28 mouse cellular contexts compared by ENCODE assay signal in genomic region chr19:41842706-41843105, GRCm38 (mm10). TPM values are rescaled to one million over a fixed set of nuclear protein-coding genes. Genes with fewer than 3 reads are reported as not detected.
DNase-seq lines count a peak whose midpoint lies in the region; ATAC-seq and TF ChIP-seq lines count a peak whose summit lies in the region.
"Had no signal": no experiment of that assay in that cellular context is flagged by ENCODE, and none has a peak within 500 bp of the region (broad histone marks: within the 10 kb centered on the region; RNA-seq: fewer than 3 reads in every experiment).

No protein-coding gene starts in this region.

- intact Hi-C loops in gastrocnemius, adult 2 months (cut with DNase I): loop anchor here (10.0 kb wide), 1 partner anchor 218 kb away; no protein-coding TSS in a partner anchor

- H3K4me3 ChIP-seq in gastrocnemius, adult 2 months: no peak overlapping the region
- H3K4me3 ChIP-seq: embryonic facial prominence, embryonic 10.5 days; embryonic facial prominence, embryonic 15.5 days; forebrain, embryonic 13.5 days; heart, adult 2 months; heart, embryonic 12.5 days; limb, embryonic 13.5 days; liver, embryonic 12.5 days; midbrain, embryonic 15.5 days; myocyte; neural tube, embryonic 12.5 days had no signal

- TF ChIP-seq CTCF in gastrocnemius, adult 2 months (IDR thresholded peaks at IDR 0.05): no peak

- peak; percentile 83 for ATAC-seq in granulocyte monocyte progenitor cell, adult 5-6 weeks (replicated peaks; ENCODE audit: poor library complexity, severe bottlenecking)
- ATAC-seq in neutrophil, adult 5-6 weeks (ENCODE audit: extremely low read depth, insufficient number of reproducible peaks, low FRiP score, poor library complexity, severe bottlenecking): peak; percentile 71
- ATAC-seq: CD4-positive, CD25-positive, alpha-beta regulatory T cell, adult 4 months; forebrain, embryonic 13.5 days; intestine, postnatal 0 days; liver, embryonic 12.5 days; midbrain, embryonic 15.5 days had no signal

- no peak for DNase-seq in gastrocnemius, adult 2 months
- DNase-seq in gastrocnemius, adult 18-20 months (ENCODE audit: low spot score): no peak
- DNase-seq in 416B (ENCODE audit: low read depth): peak; percentile 54
- DNase-seq in layer of hippocampus, postnatal 10 days (ENCODE audit: low spot score in 2 of 2): no peak
- DNase-seq in urinary bladder, postnatal 4 days (ENCODE audit: low spot score in 2 of 2): no peak
- DNase-seq: adrenal gland, postnatal 25 days; gastrocnemius, postnatal 36 days; heart, adult 2 months; heart, postnatal 4 days; kidney, adult 9 months; kidney, postnatal 10 days; layer of hippocampus, adult 9-11 months; lung, adult 18-20 months; lung, postnatal 10 days had no signal

- H3K27ac ChIP-seq in gastrocnemius, adult 2 months: peak overlapping the region; percentile 90
- H3K27ac ChIP-seq: embryonic facial prominence, embryonic 10.5 days; embryonic facial prominence, embryonic 15.5 days; forebrain, embryonic 13.5 days; heart, adult 2 months; hindbrain, embryonic 14.5 days; limb, embryonic 13.5 days; liver, embryonic 12.5 days; midbrain, embryonic 15.5 days; neural tube, embryonic 12.5 days had no signal

RNA-seq across cellular contexts. Expression of gene Frat2, which starts 5.2 kb away (rescaled TPM):
- 10 to 100 TPM; 15.6 to 22.2 TPM for total RNA-seq in gastrocnemius, adult 2 months (2021)
- total RNA-seq in gastrocnemius, adult 18-20 months (2021): 10 to 100 TPM in 1 of 2 experiments, 1 to 10 TPM in 1; 6.6 to 12.4 TPM
- 18.9 and 20.6 TPM in 2 replicates for total RNA-seq in granulocyte monocyte progenitor cell, adult 5-6 weeks (2014; fragmentation: Nextera tagmentation)
- total RNA-seq in granulocyte monocyte progenitor cell, adult 5-6 weeks (2017): 25.7 and 33.4 TPM in 2 replicates
- 22.0 and 22.6 TPM in 2 replicates for total RNA-seq in neutrophil, adult 5-6 weeks (2017)
- 10 to 100 TPM; 19.1 to 19.4 TPM for total RNA-seq in layer of hippocampus, postnatal 10 days (2021)

RNA-seq across cellular contexts. Expression of gene Frat1, which starts 12.9 kb away (rescaled TPM):
- 1 to 10 TPM; 6.3 to 6.8 TPM for total RNA-seq in gastrocnemius, adult 2 months (2021)
- total RNA-seq in gastrocnemius, adult 18-20 months (2021): 1 to 10 TPM; 3.5 to 6.2 TPM
- 2.6 and 5.6 TPM in 2 replicates for total RNA-seq in granulocyte monocyte progenitor cell, adult 5-6 weeks (2014; fragmentation: Nextera tagmentation)
- 10.0 and 11.2 TPM in 2 replicates for total RNA-seq in granulocyte monocyte progenitor cell, adult 5-6 weeks (2017)
- 26.8 and 31.1 TPM in 2 replicates for total RNA-seq in neutrophil, adult 5-6 weeks (2017)
- 10 to 100 TPM; 21.1 to 23.0 TPM for total RNA-seq in layer of hippocampus, postnatal 10 days (2021)

RNA-seq across cellular contexts. Expression of gene Arhgap19, which starts 40.9 kb away (rescaled TPM):
- 1 to 10 TPM; 7.7 to 9.6 TPM for total RNA-seq in gastrocnemius, adult 2 months (2021)
- total RNA-seq in gastrocnemius, adult 18-20 months (2021): 1 to 10 TPM; 8.0 to 8.1 TPM
- total RNA-seq in granulocyte monocyte progenitor cell, adult 5-6 weeks (2014; fragmentation: Nextera tagmentation): 19.8 and 25.9 TPM in 2 replicates
- total RNA-seq in granulocyte monocyte progenitor cell, adult 5-6 weeks (2017): 43.2 and 55.3 TPM in 2 replicates
- total RNA-seq in neutrophil, adult 5-6 weeks (2017): 2.7 and 3.2 TPM in 2 replicates
- 1 to 10 TPM; 3.6 to 4.4 TPM for total RNA-seq in layer of hippocampus, postnatal 10 days (2021)

RNA-seq across cellular contexts. Expression of gene Rrp12, which starts 53.3 kb away (rescaled TPM):
- 10 to 100 TPM; 30.5 to 31.4 TPM for total RNA-seq in gastrocnemius, adult 2 months (2021)
- total RNA-seq in gastrocnemius, adult 18-20 months (2021): 10 to 100 TPM; 31.0 to 31.2 TPM
- total RNA-seq in granulocyte monocyte progenitor cell, adult 5-6 weeks (2014; fragmentation: Nextera tagmentation): 14.8 and 22.3 TPM in 2 replicates
- 18.1 and 20.1 TPM in 2 replicates for total RNA-seq in granulocyte monocyte progenitor cell, adult 5-6 weeks (2017)
- total RNA-seq in neutrophil, adult 5-6 weeks (2017): 6.6 and 7.4 TPM in 2 replicates
- 10 to 100 TPM; 36.3 to 37.1 TPM for total RNA-seq in layer of hippocampus, postnatal 10 days (2021)
